9 mouse cellular contexts compared by ENCODE assay signal in genomic region chr4:100800730-100801442, GRCm38 (mm10). TPM values are rescaled to one million over a fixed set of nuclear protein-coding genes. Genes with fewer than 3 reads are reported as not detected.
DNase-seq lines count a peak whose midpoint lies in the region; ATAC-seq and TF ChIP-seq lines count a peak whose summit lies in the region.
"Had no signal": no experiment of that assay in that cellular context is flagged by ENCODE, and none has a peak within 500 bp of the region (broad histone marks: within the 10 kb centered on the region; RNA-seq: fewer than 3 reads in every experiment).

No protein-coding gene starts in this region.

- no peak for DNase-seq in forebrain, embryonic 10.5 days (ENCODE audit: extremely low spot score, low spot score)
- DNase-seq in left cerebral cortex, postnatal 4 days, result peak; percentile 62
- DNase-seq in left cerebral cortex, postnatal 36 days (ENCODE audit: low spot score in 2 of 2), result no peak
- peak; percentile 79 to 86 for DNase-seq in lung, postnatal 4 days
- DNase-seq in left cerebral cortex, adult 8-10 months (ENCODE audit: low spot score in 2 of 2), result no peak
- DNase-seq in testis, postnatal 10 days (ENCODE audit: low spot score), result no peak

- no peaks in the 10 kb centered on the region for H3K36me3 ChIP-seq in forebrain, embryonic 13.5 days (ENCODE audit: poor library complexity, severe bottlenecking)
- peaks cover 11% of the 10 kb centered on the region; the same call in 1 of the 2 replicates for H3K36me3 ChIP-seq in forebrain, embryonic 10.5 days (replicated peaks)
- no peaks in the 10 kb centered on the region for H3K36me3 ChIP-seq in intestine, postnatal 0 days (ENCODE audit: control insufficient read depth, insufficient read depth)

- H3K9ac ChIP-seq in forebrain, embryonic 13.5 days, result no peak overlapping the region
- H3K9ac ChIP-seq in intestine, postnatal 0 days (ENCODE audit: low read depth, low read length), result no peak overlapping the region

- H3K27ac ChIP-seq in forebrain, embryonic 13.5 days, result 0 out of 2 replicates have a peak overlapping the region, but pooled peaks have one; percentile 37
- no peak overlapping the region for H3K27ac ChIP-seq in forebrain, embryonic 10.5 days
- no peak overlapping the region for H3K27ac ChIP-seq in intestine, postnatal 0 days (ENCODE audit: low read depth, low read length)

- WGBS in forebrain, embryonic 13.5 days, result 71% methylated on average over 14 of the region's 14 CpGs
- 93% methylated on average over 14 of the region's 14 CpGs for WGBS in forebrain, embryonic 10.5 days
- WGBS in intestine, postnatal 0 days, result 62% methylated on average over 14 of the region's 14 CpGs

- TF ChIP-seq CTCF in intestine, postnatal 0 days (IDR thresholded peaks at IDR 0.05; ENCODE audit: low read depth), result no peak

- H3K9me3 ChIP-seq in forebrain, embryonic 13.5 days (replicated peaks), result no peaks in the 10 kb centered on the region
- H3K9me3 ChIP-seq in forebrain, embryonic 10.5 days, result no peaks in the 10 kb centered on the region
- H3K9me3 ChIP-seq in intestine, postnatal 0 days (ENCODE audit: control insufficient read depth), result no peaks in the 10 kb centered on the region

- no peak overlapping the region for H3K4me2 ChIP-seq in forebrain, embryonic 13.5 days
- H3K4me2 ChIP-seq in intestine, postnatal 0 days (replicated peaks; ENCODE audit: low read depth), result no peak overlapping the region

- no peaks in the 10 kb centered on the region for H3K27me3 ChIP-seq in forebrain, embryonic 13.5 days
- no peaks in the 10 kb centered on the region for H3K27me3 ChIP-seq in forebrain, embryonic 10.5 days (ENCODE audit: poor library complexity, severe bottlenecking)
- no peaks in the 10 kb centered on the region for H3K27me3 ChIP-seq in intestine, postnatal 0 days (replicated peaks; ENCODE audit: control insufficient read depth, insufficient read depth, low read length)

- peak; percentile 64 for ATAC-seq in forebrain, embryonic 13.5 days
- ATAC-seq in intestine, postnatal 0 days, result 0 out of 2 replicates have a peak, but pooled peaks have one; percentile 17

- peaks cover 63% of the 10 kb centered on the region for H3K4me1 ChIP-seq in forebrain, embryonic 13.5 days
- H3K4me1 ChIP-seq in forebrain, embryonic 10.5 days, result peaks cover 67% of the 10 kb centered on the region
- peaks cover 15% of the 10 kb centered on the region; the same call in 1 of the 2 replicates for H3K4me1 ChIP-seq in intestine, postnatal 0 days (replicated peaks; ENCODE audit: control insufficient read depth, insufficient read depth, low read length)

- no peak overlapping the region for H3K4me3 ChIP-seq in forebrain, embryonic 13.5 days
- no peak overlapping the region for H3K4me3 ChIP-seq in forebrain, embryonic 10.5 days
- H3K4me3 ChIP-seq in intestine, postnatal 0 days (ENCODE audit: low read depth, low read length), result no peak overlapping the region
- H3K4me3 ChIP-seq: erythroblast, embryonic 14.5 days had no signal

- intact Hi-C loops in left cerebral cortex, postnatal 4 days (cut with DNase I), result no loop called here
- intact Hi-C loops in left cerebral cortex, postnatal 36 days (cut with DNase I), result no loop called here

RNA-seq across cellular contexts. Expression of gene Cachd1, which starts 24.4 kb away (rescaled TPM):
- polyA plus RNA-seq in forebrain, embryonic 13.5 days (2015; fragmentation: Nextera tagmentation; extraction: Ambion mirVana), result 14.7 and 18.2 TPM in 2 replicates
- polyA plus RNA-seq in forebrain, embryonic 10.5 days (2016; fragmentation: Nextera tagmentation; extraction: Ambion mirVana), result 25.5 and 26.8 TPM in 2 replicates
- total RNA-seq in left cerebral cortex, postnatal 4 days (2021), result 10 to 100 TPM; 23.2 to 25.9 TPM
- total RNA-seq in left cerebral cortex, postnatal 36 days (2021), result 10 to 100 TPM; 13.6 to 16.9 TPM
- 8.2 and 9.1 TPM in 2 replicates for polyA plus RNA-seq in intestine, postnatal 0 days (2015; fragmentation: Nextera tagmentation; extraction: Ambion mirVana)
- 10 to 100 TPM; 11.9 to 19.9 (median 16.4) TPM for total RNA-seq in left cerebral cortex, adult 8-10 months (2022)

Comparison
In these comparisons a context has a peak if more than half of its experiments do, and no peak if none do; other contexts are left out.
1. DNase-seq: peak in left cerebral cortex, postnatal 4 days (single experiment) and lung, postnatal 4 days (2 of 2); none in forebrain, embryonic 10.5 days (single experiment), left cerebral cortex, postnatal 36 days (0 of 2), left cerebral cortex, adult 8-10 months (0 of 2) and testis, postnatal 10 days (single experiment).